Mouse (Mus musculus): ENCODE results near the gene Pam.
A peak's percentile ranks its signal among the peaks of the same experiment; 100 is the strongest.
"Not testable (repeated sequence)": the region's sequence is repeated elsewhere in the genome, so short reads cannot be mapped to it uniquely, and the experiment has no call there.

Pam gene

GRCm38 (mm10) chr1:97822904-97823303 is 272.5 kb downstream of the Pam start:
- no peak for DNase-seq (ENCODE audit: low spot score)

GRCm38 (mm10) chr1:97822203-97822602 is 273.2 kb downstream of the Pam start:
- DNase-seq (ENCODE audit: low spot score), result peak; percentile 53

DNA sequence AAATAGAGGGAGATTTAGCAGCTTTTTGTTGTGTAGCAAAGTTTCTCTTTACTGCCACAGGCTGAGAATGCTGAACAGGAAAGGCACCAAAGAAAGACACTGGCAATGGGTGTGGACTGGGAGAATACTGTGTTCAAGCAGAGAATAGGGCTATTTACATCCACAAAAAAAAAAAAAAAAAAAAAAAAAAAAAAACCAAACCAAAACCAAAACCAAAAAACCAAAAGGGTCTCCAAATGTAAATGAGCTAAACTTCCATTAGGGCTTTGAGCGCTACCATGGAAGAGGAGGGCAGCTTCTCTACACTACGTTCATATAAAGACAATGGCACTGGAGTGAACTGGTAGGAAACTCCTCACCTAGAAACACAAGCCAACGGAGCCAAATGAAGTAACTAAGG is 274.2 kb downstream of the Pam start:
- no peak for DNase-seq (ENCODE audit: low spot score)

GRCm38 (mm10) chr1:97809255-97809912 is 286.1 kb downstream of the Pam start:
- no peak for DNase-seq (ENCODE audit: low spot score)

DNA sequence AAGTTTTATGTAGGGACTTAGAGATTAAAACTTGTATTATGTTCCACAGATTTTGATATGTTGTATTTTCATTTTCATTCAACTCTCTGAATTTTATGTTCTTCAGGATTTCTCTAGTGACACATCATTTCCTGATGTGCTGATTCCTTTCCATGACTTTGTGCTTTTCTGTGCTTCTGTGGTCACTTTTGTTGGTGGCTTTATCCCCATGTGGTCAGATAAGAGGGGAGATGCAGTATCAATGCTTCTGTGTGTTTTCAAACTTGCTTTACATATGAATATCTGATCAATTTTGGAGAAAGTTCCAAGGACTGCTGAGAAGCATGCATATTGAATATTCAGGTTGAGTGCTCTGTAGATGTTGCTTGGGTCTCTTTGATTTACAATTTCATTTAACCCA is 290.9 kb downstream of the Pam start:
- no peak for DNase-seq (ENCODE audit: low spot score)

- DNase-seq (ENCODE audit: low spot score), result no peak
Observed at GRCm38 (mm10) chr1:97802207-97802902, 293.1 kb downstream of the Pam start.

GRCm38 (mm10) chr1:97795936-97796335 is 299.5 kb downstream of the Pam start:
- peak; percentile 43 for DNase-seq (ENCODE audit: low spot score)

DNA sequence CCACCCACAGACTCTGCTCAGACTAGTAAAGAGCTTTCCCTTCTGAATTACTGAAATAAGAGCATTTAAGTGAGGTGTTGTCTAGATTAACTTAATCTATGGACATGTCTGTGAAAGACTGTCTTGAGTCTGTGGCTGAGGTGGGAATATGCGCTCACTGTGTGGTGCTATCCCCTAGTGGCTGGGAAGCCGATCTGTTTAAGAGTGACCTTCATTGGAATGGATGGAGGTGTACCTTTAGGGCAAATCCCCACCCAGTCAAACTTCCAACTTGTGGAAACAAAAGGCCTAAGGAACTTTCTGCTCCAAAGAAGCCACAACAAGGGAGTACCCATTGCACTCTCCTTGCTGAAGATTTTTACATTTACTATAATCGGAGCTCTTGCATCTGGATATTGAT is 301.3 kb downstream of the Pam start:
- DNase-seq (ENCODE audit: low spot score), result no peak

- no peak for DNase-seq (ENCODE audit: low spot score)
Observed at GRCm38 (mm10) chr1:97788490-97788889, 307.0 kb downstream of the Pam start.

GRCm38 (mm10) chr1:97787674-97788073 is 307.8 kb downstream of the Pam start:
- DNase-seq (ENCODE audit: low spot score), result no peak

GRCm38 (mm10) chr1:97785685-97786393 is 309.6 kb downstream of the Pam start:
- DNase-seq (ENCODE audit: low spot score), result no peak

- DNase-seq (ENCODE audit: low spot score), result no peak
Observed at GRCm38 (mm10) chr1:97784928-97785327, 310.5 kb downstream of the Pam start.

GRCm38 (mm10) chr1:97781674-97782073 is 313.8 kb downstream of the Pam start:
- no peak for DNase-seq (ENCODE audit: low spot score)

DNA sequence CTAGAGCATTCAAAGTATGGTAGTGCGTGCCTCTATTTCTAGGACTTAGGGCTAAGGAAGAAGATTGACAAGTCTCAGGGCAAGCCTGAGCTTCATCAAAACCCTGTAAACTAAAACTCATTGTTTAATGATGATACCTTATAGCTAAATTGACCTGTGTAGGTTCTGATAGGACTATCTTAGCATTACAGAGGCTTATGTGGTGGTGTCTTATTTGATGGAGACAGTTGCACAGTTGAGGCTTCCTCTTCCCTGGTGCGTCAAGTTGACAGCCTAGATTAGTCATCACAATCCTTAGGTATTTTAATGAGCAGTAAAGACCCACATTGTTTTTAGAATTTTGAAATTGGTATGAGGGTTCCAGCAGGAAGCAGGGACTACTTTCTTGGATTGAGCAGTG is 321.5 kb downstream of the Pam start:
- DNase-seq (ENCODE audit: low spot score), result no peak

DNA sequence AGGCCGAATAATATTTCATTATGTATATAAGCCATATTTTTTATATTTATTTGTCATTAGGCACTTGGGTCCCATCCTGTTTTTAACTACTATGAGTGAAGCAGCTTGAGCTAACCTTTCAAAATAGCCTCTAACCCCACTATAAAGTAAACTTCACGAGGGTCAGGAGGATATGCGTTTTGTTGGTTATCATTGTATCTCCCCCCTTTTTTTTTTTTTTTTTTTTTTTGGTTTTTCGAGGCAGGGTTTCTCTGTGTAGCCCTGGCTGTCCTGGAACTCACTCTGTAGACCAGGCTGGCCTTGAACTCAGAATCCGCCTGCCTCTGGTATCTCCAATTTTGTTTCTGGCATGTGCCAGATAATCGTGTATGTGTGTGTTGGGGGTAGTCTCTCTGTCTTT is 322.1 kb downstream of the Pam start:
- no peak for DNase-seq (ENCODE audit: low spot score)

- no peak for DNase-seq (ENCODE audit: low spot score)
Observed at GRCm38 (mm10) chr1:97771727-97772126, 323.7 kb downstream of the Pam start.

GRCm38 (mm10) chr1:97771118-97771517 is 324.3 kb downstream of the Pam start:
- DNase-seq (ENCODE audit: low spot score), result no peak

DNA sequence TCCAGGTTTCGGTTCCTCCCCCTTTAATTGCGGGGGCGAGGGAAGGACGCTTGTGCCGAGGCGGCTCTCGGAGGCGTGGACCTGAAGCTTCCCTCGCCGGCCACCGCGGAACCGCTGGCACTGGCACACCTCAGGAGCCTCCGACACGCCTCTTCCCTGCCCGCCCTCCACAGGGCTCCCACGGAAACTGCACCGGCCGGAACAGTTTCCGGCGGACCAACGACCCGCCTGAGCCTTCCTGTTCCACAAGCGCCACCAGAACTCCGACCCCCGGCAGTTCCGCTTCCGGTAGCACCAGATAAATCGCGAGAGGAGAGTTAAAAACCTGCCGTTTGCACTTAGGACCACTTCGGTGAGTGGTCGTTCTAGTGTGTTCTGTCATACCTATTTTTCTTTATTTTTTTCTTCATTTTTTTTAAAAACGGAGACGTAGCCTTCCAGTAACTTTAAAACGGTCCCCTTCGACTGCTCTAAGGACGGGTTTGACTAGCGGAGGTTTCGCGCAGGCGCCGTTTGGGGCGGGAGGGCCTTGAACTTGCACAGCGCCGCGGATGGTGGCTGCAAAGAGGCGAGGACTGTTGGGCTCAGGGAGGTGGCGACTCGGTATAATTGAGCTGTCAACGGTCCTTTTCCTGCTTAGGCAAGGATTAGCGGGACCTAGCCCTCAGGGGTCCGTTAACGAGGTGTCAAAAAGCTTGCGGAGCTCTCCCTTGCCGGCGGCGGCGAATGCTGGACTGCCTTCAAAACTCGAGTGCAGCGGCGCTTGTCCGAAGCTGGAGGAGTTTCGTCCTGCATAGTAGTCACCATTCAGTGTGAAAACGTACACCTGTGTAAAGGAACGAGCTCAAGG is 325.3 kb downstream of the Pam start, which contains the start of the genes Gin1 and Ppip5k2:
Gene Gin1, plus strand, starts transcription at position 269 of the 850 bp plus-strand sequence.
Gene Ppip5k2, minus strand, starts transcription at position 508 of the 850 bp plus-strand sequence.
- peak; percentile 94 for DNase-seq (ENCODE audit: low spot score)

- peak; percentile 61 for DNase-seq (ENCODE audit: low spot score)
Observed at GRCm38 (mm10) chr1:97769294-97769903, 326.0 kb downstream of the Pam start.

GRCm38 (mm10) chr1:97768906-97769293 is 326.5 kb downstream of the Pam start:
- no peak for DNase-seq (ENCODE audit: low spot score)

DNA sequence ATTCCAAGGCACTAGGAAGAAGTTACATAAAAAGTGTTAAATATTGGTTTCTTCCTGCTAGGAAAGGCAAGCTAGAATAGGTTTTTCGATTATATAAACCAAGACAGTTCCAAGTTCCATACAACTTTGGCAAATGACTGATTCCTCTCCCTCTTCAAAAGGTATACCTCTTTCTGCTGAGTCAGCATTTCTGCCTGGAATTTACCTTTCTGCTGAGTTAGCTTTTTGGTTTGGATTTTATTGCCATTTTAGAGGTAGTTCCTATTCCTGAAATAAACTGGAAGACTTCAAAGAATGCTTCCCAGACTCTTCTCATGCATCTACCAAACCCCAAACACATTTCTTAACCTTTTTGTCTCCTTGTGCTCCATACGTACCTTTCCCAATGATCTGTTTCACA is 327.4 kb downstream of the Pam start:
- DNase-seq (ENCODE audit: low spot score), result no peak

GRCm38 (mm10) chr1:97765712-97766111 is 329.7 kb downstream of the Pam start:
- not testable (repeated sequence) for DNase-seq (ENCODE audit: low spot score)

Measured in yolk sac, embryonic 10.5 days (tissue).